Mouse (Mus musculus): Measurements from ENCODE around the gene Srarp.

DNA sequence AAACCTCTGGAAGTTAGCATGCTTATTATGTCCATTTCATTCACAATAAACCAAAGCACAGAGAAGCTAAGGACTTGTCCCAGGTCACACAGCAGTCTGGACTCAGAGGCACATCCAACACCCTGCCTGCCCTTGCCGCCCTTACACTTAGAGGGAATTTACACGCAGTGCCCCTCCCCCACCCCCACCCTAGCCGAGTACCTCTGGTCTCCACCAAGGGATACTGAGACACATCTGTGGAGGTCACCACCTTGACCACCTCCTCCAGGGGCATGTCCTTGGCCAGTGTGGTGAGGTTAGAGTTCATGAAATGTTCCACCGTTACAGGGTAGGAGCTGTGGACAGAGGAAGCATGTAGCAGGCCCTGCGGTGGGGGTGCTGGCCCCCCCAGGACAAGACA is 48.0 kb downstream of the Srarp start:
- TF ChIP-seq GATA1 (IDR thresholded peaks at IDR 0.05; ENCODE audit: low read length) (no peak), TAL1 (IDR thresholded peaks at IDR 0.05; ENCODE audit: low read length) (no peak)
